Mouse (Mus musculus) cerebellum, postnatal 14 days (tissue): ENCODE data around the gene Gm1604a.
A peak's percentile ranks its signal among the peaks of the same experiment; 100 is the strongest.
"Not testable (repeated sequence)": the region's sequence is repeated elsewhere in the genome, so short reads cannot be mapped to it uniquely, and the experiment has no call there.

Source experiments
- DNase-seq, 2 experiments: peaks; one replicate each; pipeline ENCODE4 v3.0.0; 2021; ENCODE audit warnings: mixed read lengths in 2 of 2

Gene Gm1604a

DNA sequence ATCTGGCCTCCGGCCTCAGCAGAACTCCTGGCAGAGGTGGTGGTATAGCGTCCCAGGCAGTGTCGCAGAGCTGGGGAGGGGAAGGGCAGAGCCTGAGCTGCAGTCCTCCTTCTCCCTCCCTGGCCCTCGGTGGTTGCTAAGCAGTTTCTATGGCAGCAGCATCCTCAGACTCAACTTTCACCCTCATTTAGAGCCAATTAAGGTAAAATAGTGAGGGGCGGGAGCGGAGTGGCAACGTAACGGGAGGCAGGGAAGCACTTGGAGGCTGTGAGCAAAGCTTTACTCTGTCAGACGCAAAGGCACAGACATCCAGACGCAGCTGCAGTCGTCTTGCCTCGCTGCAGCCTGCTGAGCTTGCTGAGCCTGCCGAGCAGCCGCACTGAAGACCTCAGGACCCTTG, at the start of gene Gm1604a:
TSS of gene Gm1604a (plus strand) at position 312 of the 400 bp plus-strand sequence.
- peak in 1 of 2 experiments; percentile 8 for DNase-seq

DNA sequence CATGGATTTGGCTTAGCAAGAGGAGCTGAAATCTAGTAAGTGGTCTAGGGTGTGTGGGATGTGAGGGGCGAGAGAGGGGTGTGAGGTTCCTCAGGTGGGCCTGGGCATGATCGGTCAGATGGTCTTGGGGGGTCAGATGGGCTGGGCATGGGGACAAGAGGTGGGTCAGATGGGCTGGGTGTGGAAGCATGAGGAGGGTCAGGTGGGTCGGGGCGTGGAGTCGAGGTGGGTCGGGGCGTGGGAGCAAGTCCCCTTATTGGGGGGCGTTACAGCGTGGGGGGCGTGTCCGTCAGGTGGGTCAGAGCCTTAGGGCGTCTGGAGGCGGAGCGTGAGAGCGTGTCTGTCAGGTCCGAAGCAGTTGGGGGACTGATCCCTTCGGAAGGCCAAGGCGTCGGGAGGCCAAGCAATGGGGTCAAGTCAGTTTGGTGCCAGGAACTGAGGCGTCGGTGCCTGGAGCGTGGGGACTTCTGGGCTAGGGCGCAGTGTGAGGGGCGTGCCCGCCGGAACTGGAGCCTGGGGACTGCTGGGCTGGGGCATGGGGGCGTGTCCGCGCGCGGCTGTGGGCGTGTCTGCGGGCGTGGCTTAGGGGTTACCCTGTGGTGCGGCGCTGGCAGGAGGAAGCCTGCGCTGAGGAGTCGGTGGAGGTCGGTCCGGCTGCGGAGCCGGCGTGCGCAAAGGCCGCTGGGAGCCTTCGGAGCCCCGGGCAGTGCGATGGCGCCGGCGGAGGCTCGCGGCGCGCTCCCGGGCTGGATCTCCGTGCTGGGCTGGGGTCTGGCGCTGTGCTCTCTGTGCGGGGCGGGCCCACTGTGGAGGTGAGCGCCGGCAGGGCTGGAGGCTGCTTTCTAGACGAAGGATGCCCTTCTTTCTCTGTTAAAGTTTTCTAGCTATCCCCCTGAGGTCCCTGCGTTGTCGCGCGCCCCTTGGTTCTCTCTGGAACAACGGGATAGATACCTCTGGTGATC, 46.8 kb upstream of the Gm1604a start, which contains the start of gene Gm49721:
TSS of gene Gm49721 (plus strand) at position 618 of the 962 bp plus-strand sequence.
- DNase-seq = peak in 1 of 2 experiments; percentile 36

DNA sequence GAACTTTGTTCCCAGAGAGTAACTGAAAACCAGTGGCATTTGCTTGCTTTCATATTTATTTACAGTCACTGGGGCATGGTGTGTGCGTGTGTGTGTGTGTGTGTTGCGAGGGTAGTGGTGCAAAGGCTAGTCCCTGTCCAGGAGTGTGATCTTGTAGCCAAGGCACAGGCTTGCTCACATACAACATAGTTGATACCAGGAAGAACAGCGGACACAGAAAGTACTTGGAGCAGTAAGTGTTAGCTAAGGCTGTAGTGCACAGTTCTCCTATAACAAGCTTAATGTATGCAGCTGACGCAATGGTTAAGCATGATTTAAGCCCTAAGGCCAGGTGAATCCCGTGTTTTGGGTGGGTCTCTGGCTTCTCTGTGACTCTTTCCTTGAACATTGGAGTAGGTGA, 46.0 kb upstream of the Gm1604a start:
- not testable (repeated sequence) for DNase-seq

DNA sequence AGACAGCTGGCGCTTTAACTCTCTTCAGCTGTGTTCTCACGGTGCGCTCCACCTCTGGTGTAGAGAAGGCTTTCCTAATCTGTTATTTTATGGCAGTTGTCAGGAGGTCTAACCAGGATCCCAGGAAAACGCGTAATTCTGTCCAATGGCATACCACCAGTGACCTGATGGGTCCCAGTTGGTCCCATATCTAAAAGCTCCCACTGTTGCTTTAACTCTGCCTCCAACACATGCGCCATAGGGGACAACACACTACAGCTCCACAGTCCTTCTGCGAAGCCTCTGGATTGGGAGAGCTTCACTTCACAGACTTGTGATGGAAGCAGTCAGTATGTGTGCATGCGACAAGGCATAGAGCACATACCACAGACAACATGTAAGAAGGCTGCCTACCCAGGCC, 45.2 kb upstream of the Gm1604a start:
- not testable (repeated sequence) for DNase-seq

DNA sequence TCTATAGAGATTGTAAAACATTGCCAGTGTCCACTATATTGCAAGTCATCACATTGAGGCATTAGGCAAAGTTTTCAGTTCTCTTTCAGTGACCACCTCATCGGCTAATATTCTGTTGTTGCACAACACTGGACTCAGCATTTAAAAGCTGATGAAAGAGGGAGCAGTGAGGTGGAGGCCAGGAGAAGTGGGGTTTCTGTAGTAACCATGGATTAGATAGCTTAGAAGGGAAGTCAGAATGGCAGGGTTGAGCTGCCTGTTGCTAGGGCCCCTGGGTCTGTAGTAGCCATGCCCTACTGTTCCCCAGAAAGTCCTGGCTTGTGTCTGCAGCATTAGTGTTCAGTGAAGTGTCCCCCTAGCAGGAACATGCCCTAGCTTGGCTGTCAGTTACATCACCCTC, 39.2 kb upstream of the Gm1604a start:
- DNase-seq = not testable (repeated sequence)

DNA sequence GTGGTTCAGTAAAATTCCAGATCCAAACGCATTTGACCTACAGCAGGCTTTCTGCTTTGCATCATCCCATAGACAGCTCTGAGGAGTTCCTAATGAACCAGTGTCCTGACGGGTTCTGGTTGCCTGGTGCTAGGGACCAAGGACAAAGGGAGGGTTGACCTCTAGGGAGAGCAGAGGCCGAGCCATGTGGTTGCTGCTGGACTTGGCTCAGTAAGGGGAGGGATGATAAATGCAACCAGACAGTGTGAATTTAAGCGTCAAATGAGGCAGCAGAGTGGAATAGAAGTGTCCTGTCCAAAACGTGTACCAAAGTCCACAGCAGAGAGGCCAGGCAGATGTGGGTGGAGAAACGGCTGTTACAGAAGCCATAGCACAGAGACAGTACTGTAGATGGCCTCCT, 29.9 kb upstream of the Gm1604a start:
- not testable (repeated sequence) for DNase-seq

DNA sequence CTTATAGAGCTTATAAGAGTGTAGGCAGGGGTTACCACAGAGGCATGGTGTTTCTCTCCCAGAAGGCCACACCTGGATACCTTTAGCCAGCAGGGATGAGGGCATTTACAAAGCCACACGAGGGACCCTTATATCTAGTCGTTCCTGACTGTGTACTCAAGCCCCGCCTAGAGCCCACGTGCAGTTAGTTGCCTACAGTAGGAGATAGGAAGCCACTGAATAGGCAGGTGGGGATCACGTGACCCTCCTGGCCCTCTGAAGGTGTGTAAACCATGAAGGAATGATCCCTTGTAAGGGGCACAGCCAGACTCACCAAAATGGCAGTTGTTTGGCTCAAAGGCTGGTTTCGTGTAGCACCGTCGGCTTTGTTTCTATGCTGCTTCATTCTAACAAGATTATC, 28.5 kb upstream of the Gm1604a start:
- DNase-seq = not testable (repeated sequence)

DNA sequence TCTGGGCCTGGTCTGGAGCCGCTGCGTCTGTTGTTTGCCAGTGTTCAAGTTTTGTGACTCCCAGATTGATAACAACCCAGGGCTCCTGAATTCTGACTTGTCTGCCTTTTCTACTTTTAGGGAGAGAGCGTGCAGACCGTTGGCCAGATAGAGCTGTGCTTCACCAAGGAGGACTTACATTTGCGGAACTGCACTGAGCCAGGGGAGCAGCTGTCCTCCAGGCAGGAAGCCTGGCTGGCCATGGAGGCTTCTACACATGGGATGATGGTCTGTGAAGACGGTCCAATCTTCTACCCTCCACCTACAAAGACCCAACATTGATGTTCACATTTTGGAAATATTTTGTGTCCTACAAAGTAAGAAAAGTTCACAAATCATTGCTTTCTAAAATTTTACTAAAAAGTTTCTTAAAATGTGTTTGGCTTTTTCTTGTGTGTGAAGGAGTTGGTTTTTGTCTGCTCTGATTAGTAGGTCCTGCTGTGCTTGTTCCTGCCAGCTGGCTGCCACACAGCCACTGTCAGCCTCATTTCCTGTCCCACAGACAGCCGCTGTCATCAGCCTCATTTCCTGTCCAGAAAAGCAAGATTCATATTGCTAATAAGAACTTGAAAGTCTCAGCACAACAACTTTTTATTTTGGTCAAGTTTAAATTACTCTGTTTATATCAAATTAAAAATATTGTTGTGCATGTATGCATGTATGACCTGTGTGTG, 27.4 kb upstream of the Gm1604a start:
- not testable (repeated sequence) for DNase-seq

DNA sequence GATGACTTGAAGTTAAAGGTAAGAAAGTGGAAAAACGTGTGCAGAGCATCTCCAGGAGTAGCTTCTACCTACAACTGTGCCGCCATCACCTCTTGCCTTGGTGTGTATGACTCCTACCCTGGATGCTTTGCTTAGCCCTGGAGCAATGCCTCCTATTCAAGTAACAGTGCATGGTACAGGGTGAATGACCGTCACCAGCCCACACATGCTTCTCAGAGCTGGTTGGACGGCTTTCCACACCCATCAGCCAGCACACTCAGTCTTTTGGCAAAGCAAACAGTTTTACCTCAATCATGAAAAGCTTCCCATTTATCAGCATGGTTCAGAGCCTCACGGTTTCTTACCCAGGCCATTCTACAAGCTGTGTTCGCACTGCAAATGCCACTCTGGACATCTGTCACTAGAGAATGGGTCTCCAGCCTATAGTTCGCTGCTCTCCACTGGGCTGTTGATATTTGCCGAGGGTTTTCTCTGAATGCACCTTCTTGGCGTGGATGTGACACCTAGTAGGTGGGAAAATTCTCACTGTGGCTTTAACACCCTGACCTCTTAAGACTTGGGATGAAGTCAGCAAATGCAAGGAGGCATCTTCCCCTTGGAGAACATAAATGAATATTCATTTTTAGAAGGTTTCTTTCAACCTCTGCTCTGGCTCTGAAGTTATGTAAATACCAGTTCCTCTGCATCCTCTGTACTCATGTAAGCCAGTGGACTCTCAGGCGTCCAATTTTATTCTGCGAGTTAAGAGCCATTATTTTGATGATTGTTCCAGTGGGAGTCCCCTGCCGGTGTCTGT, 23.4 kb upstream of the Gm1604a start:
- peak in 1 of 2 experiments; percentile 33 for DNase-seq

DNA sequence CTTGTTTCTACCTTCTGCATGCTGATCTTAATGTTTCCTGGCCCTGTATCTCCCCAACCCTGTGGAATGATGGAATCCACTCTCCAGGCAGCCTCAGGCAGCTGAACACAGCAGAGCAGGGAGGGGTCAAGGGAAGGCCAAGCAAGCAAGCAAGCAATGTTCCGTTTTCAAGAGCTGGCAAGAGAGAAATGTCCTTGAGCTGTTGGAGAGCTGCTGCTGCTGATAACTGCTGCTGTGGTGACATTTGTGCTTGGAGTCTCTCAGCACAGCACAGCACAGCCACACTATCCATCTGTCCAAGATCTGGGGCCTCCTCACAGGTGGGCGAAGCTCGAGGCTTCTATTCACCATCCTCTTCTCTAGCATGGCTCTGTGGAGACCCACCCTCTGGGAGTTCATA, 22.0 kb upstream of the Gm1604a start:
- DNase-seq = not testable (repeated sequence)

DNA sequence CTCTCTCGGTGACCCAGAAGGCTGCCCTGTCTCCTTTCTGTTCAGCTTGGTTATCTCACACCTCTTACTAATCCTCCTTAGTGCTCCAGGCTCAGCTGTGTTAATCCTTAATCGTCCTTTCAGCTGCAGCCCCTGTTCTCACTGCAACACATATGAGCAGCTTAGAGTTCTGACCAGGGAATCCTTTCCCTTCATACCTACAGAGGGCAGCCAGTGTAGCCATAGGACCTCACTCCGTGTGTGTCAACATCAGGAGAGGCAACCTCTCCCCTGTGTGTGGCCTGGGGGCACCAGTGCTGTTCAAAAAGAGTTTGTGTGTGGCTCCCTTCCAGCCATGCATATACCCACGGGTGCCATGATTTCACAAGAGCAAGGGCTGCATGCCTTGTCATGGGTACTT, 19.7 kb upstream of the Gm1604a start:
- not testable (repeated sequence) for DNase-seq

DNA sequence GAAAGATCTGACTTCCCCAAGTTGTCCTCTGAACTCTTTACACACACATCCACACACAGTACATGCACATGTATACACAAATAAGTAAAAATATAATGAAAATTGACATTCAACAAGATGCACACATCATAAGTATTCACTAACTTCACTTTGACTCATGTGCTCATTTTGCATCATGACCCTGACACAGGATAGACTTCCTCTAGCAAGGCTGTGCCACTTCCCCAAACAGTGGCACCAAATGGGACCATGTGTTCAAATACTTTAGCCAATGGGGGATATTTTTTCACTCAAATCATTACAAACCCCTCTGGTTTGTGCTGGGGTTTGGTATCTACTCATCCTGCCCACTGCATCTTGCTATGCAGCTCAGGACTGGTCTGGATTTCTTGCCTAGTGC, 16.5 kb upstream of the Gm1604a start:
- not testable (repeated sequence) for DNase-seq

DNA sequence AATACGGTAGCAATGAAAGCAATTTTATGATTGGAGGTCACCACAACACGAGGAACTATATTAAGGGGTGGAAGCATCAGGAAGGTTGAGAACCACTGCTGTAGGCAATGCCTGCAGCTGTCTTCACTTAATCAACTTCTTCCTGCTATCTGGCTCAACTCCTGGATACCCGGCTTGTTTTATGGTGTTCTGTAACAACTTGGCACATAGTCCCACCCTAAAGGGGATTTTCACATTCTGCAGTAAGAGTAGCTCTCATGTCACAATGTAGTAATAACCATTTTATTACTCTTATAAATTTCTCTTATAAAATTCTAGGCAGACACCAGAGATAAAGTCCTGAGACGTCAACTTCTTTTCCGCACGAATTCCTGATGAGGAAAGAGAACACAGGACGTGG, 15.9 kb upstream of the Gm1604a start:
- not testable (repeated sequence) for DNase-seq

DNA sequence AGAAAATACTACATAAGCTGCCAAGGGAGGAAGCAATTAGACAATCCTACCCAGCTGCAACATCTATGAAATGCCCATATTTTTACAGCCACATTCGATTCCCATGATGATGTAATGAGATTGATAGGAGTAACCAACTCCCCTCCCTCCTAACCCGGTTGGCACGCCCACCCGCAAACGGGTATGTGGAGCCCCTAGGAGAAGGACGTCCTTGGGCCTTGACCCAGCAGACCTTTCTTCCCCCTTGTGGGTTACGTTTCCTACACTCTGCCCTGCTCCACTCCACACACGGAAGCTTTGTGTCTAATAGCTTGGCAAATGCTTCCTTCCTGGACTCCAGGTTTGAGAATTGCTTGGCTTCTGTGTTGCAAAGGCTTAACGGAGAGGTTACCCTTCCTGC, 15.5 kb upstream of the Gm1604a start:
- DNase-seq = not testable (repeated sequence)

DNA sequence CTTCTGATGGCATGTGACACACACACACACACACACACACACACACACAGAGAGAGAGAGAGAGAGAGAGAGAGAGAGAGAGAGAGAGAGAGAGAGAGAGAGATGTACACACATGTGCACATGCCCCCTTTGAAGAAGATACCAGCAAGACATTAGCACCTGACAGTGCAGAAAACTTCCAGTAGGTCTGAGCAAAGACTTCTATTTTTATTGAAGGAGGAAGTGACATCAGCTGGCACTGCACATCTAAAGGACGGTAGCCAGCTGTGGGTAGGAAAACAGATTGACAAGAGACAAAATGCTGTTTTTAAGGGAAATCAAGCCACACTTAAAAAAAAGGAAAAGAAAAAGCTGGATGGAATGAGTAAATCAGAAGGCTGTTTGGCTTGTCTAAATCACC, 11.2 kb upstream of the Gm1604a start:
- DNase-seq = not testable (repeated sequence)

DNA sequence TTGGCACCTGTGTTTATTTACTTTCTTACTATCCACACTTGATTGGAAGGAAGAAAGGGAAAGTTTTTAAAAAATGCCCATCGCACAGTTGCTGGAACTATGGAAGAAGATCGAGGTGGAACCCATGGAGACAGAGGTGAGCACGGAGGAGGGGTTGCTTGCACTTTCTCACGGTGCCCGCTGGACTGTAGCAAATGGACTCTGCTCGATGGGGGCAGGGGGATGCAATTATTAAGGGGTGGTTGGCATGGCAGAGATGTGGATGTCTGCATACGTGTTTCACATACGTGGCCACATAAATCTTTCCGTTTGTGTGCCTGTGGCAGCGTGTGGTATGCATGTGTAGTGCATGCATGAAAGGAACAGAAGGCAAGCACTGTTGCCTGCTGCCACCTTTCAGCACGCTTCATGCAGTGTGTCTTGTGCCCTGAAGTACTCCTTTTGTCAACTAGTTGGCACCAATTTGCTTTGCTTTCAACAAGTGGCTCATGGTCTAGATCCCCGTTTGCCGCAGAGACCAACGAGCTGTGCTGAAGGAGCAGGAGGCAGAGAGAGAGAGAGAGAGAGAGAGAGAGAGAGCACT, 487 bp downstream of the Gm1604a start:
- DNase-seq = not testable (repeated sequence)

DNA sequence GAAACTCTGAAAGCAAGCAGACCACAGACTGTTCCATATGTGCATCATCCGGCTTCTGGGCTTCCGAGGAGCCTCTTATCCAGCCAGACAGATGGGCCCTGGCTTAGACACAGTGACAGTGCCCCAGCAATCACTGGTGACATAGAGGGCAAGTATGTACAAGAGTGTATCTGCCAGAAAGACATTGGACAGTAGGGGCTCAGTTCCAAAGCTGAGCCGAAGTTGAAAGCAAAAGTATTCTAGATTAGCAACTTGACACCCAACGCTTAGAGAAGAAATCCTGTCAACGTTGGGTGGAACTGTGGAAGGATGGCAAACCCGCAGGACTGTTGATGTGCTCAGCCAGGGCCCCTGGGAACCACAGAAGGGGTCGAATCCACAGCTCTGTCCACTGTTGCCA, 4.8 kb downstream of the Gm1604a start:
- DNase-seq = not testable (repeated sequence)

DNA sequence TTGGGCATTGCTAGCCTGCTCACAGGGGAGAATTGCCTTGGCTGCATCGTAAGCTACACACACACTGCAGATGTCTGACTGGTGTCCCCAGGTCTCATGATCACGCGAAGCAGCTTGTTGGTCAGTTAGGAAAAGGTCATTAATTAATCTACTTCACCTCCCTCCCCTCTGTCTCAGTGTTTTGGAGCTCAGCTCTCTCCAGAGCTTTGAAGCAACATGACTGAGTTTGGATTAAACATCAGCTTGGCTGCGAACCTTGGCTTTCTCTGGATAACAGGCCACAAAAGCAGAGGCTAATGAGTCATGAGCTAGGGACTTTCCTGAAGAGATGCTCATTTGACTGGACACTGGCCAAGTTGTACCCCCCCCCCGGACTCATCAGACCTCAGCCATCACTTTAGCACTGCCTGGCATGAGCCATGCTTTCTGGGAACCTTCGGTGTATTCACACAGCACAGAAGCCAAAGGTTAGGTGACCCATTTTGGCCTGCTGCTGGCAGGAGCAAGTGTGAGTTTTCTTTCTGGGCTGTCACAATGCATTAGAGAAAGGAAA, 5.3 kb downstream of the Gm1604a start:
- not testable (repeated sequence) for DNase-seq

DNA sequence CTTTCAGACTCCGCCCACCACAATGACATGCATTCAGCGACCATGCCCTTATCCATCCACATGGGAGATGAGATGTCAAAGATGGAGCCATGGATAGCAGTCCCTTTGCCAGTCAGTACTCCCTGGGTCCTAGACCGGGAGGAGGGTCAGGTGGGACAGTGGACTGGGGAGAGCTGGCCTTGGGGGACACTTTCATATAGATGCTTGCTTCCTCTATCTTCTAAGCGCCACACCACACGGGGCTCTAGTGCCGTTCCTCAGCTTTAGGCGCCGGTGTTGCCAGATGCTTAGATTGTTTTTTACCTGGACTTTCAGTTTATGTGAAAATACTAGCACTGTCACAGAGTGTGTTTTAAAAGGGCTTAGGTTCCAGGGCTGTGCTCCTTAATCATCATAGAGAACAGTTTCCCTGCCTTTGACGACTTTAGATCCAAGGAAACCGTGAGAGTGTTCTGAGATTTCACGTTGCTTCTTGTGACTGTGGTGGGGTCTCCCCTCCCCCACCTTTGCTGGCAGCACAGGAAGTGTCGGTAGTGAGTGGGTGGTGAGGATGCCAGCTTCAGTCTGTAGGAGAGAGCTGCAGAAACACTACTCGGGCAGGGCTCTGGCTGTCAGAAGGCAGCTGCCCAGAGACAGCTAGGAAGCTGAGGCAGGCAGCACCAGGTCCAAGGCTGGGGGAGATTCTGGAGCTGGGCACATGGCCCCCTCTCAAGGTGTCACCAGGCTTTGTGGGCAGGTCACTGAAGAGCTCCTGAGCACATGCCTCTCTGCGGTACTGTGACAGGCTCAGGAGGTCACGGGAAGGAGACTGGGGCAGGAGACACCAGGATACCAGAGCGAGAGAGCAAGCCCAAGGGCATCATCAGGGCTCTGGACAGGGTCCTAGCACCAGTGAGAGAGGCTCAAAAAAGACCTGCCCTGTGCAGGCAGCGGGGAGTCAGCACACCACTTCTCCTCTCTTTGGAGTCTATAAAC, 8.1 kb downstream of the Gm1604a start:
- DNase-seq = not testable (repeated sequence)

DNA sequence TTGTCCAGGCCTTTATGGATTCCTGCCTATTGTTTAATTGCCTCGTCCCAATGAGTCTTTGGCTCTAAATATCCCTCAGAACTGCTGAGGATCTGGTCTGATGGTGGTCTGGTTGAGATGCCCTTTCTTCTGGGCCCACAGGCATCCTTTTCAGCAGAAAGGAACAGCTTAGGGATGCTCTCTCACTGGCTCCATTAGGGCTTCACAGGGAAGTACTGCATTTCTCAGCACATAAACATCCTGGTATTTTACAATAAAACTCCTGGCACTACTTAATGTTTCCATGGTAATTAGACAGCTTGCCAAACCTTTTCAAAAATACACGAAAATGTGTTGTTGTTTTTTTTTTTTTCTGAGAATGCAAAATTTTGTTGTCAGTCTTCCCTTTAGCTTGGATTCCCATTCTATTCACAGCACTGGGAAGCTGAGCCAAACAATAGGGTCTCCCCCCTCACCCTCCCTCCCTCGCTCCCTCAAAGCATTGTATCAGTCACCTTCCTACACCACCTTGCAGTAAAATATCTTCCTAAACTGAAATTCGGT, 43.7 kb downstream of the Gm1604a start:
- not testable (repeated sequence) for DNase-seq
